Mouse (Mus musculus) E14TG2a.4 (cell line): ENCODE data around the gene Taar7f.

Experiments
- CTCF ChIP-seq: conservative IDR thresholded peaks from 2 replicates; pipeline ENCODE4 v1.5.1; 2014; ENCODE audit warnings: low read length
- POU5F1 ChIP-seq: IDR thresholded peaks from 2 replicates; pipeline ENCODE4 v1.6.1; 2014; ENCODE audit warnings: low read length, borderline replicate concordance

DNA sequence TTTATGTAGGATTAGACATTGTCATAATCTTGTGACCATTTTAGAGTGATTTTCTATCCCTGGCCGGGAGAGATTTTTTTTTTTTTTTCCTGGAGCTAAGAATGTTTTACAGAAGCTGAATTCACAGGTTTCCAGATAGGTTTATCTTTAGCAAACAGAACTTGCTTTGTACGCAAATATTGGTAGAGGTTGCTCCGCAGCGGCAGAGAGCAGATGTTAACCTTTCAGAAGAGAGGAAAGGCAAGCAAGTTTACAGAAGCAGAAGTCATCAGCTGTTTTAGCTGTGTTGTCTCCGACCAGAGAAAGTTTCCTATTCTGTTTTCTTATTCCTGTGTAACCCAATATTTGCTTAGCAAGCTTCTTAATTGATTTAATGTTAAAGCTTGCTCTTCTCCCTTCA is 37.2 kb downstream of the Taar7f start:
- TF ChIP-seq CTCF (no peak), POU5F1 (no peak)
